Mouse (Mus musculus) limb, embryonic 12.5 days (tissue): Measurements from ENCODE around the gene Fthl17a. TPM values are rescaled to one million over a fixed set of nuclear protein-coding genes. Genes with fewer than 3 reads are reported as not detected.

Source experiments
- ATAC-seq: fragments of 200-750 bp; cut with Nextera tagmentation; 2 replicates; pipeline ENCODE4 v1.8.0; 2017; ENCODE audit warnings: low read depth, moderate TSS enrichment; ENCODE audit not compliant: insufficient number of reproducible peaks, insufficient read depth, low FRiP score, low TSS enrichment
- H3K27ac ChIP-seq: fragments of 300-500 bp; sonication (generic); 2 replicates; pipeline ENCODE4 v1.5.1; 2016; ENCODE audit warnings: mild to moderate bottlenecking, moderate library complexity
- H3K27me3 ChIP-seq: fragments of 300-500 bp; sonication (generic); 2 replicates; pipeline ENCODE4 v1.6.1; 2016; ENCODE audit warnings: mild to moderate bottlenecking, moderate library complexity
- H3K36me3 ChIP-seq: fragments of 300-500 bp; sonication (generic); 2 replicates; pipeline ENCODE4 v1.6.1; 2016; ENCODE audit warnings: mild to moderate bottlenecking, moderate library complexity
- H3K4me1 ChIP-seq: fragments of 300-500 bp; sonication (generic); replicated peaks from 2 replicates; pipeline ENCODE4 v1.6.1; 2016
- H3K4me2 ChIP-seq: fragments of 300-500 bp; sonication (generic); 2 replicates; pipeline ENCODE4 v1.6.1; 2016; ENCODE audit warnings: mild to moderate bottlenecking, moderate library complexity
- H3K4me3 ChIP-seq: fragments of 300-500 bp; sonication (generic); replicated peaks from 2 replicates; pipeline ENCODE4 v1.5.1; 2016; ENCODE audit warnings: mild to moderate bottlenecking
- H3K9ac ChIP-seq: fragments of 300-500 bp; sonication (generic); replicated peaks from 2 replicates; pipeline ENCODE4 v1.6.1; 2016; ENCODE audit warnings: mild to moderate bottlenecking, moderate library complexity
- H3K9me3 ChIP-seq: fragments of 300-500 bp; sonication (generic); 2 replicates; pipeline ENCODE4 v1.6.1; 2016; ENCODE audit warnings: mild to moderate bottlenecking, moderate library complexity
- WGBS: fragments of 180-500 bp; shearing (Covaris S2); methylation state at CpG from one replicate; pipeline ENCODE4 v1.1.7; 2016; 5-methylcytosine and 5-hydroxymethylcytosine counted together
- polyA plus RNA-seq: library from polyadenylated mRNA; unstranded; fragments of >200 nt; fragmentation: Nextera tagmentation; extraction: Ambion mirVana; gene quantifications from 2 replicates; pipeline ENCODE4 v1.2.1, GENCODE M21; 2016

The Fthl17a gene
- not detected in 2 replicates for polyA plus RNA-seq

DNA sequence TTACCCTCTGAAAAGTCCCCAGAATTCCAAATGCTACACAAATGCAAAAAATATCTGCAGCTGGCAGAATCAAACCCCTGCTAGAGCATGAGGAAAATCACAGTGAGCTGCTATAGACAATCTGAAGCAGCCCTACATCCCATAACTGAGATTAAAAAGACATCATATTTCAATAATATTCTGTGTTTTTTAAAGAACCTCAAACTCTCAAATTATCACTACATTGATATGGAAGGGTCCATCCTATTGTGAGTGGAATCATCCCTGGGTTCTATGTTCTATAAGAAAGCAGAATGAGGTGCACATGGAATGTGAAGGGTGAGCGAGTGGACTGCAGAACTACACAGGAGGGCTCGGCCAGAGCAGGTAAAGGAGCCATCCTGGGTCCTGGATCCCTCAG is at the start of gene Fthl17a:
Gene Fthl17a, plus strand, starts transcription at position 301 of the 400 bp plus-strand sequence.
- Histone ChIP-seq H3K36me3 (no peaks in the 10 kb centered on the region), H3K9ac (no peak within 1 kb of the TSS), H3K9me3 (no peaks in the 10 kb centered on the region), H3K4me2 (no peak within 1 kb of the TSS), H3K4me3 (no peak within 1 kb of the TSS), H3K4me1 (no peaks in the 10 kb centered on the region), H3K27ac (no peak within 1 kb of the TSS), H3K27me3 (0 out of 2 replicates have a peak, but pooled peaks cover 4% of the 10 kb centered on the region)
- ATAC-seq, result no peak
- 91% methylated on average over 2 of the region's 2 CpGs for WGBS

DNA sequence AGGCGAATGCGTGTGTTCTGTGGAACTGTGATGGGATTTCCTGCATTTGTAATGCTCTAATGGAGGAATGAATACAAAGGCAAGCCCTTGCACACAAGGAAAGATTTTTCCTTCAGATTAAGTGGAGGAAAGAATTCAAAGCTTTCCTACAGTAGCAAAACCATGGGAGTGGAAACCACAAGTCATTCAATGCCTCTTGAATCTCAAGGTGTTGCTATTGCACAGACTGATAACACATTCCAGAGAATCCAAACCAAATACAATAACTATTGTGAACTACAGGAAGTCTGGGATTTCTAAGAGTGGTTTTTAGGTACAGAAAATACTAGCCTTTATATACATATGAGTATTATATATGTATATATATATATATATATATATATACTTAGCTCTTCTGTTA is 42.5 kb upstream of the Fthl17a start:
- Histone ChIP-seq H3K4me2 (no peak overlapping the region), H3K4me1 (no peaks in the 10 kb centered on the region), H3K9ac (no peak overlapping the region), H3K9me3 (no peaks in the 10 kb centered on the region), H3K27ac (no peak overlapping the region), H3K4me3 (no peak overlapping the region), H3K27me3 (0 out of 2 replicates have a peak, but pooled peaks cover 3% of the 10 kb centered on the region), H3K36me3 (no peaks in the 10 kb centered on the region)
- 90% methylated on average over 2 of the region's 2 CpGs for WGBS
- ATAC-seq, result no peak

DNA sequence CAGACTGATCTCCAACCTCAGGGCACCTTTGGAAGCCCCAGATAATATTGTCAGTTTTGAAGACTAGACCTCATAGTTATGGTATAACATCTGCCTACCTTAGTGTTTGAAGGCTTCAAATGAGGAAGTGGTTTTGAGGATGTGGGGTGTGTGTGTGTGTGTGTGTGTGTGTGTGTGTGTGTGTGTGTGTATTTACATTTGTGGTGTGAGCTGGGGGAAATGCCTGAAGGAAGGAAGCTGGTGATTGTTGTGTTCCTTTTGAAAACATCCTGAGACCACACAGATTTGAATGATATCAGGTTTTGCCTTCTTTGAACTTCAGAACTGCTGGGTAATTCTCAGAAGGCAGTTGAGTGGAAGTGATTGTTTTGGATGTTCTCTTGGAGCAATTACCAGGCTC is 22.6 kb upstream of the Fthl17a start:
- H3K27me3 ChIP-seq, result no peaks in the 10 kb centered on the region
- H3K27ac ChIP-seq, result no peak overlapping the region
- no peaks in the 10 kb centered on the region for H3K9me3 ChIP-seq
- H3K36me3 ChIP-seq, result no peaks in the 10 kb centered on the region
- no peak overlapping the region for H3K9ac ChIP-seq
- H3K4me2 ChIP-seq, result no peak overlapping the region
- no peak overlapping the region for H3K4me3 ChIP-seq
- no peaks in the 10 kb centered on the region for H3K4me1 ChIP-seq
- no peak for ATAC-seq

DNA sequence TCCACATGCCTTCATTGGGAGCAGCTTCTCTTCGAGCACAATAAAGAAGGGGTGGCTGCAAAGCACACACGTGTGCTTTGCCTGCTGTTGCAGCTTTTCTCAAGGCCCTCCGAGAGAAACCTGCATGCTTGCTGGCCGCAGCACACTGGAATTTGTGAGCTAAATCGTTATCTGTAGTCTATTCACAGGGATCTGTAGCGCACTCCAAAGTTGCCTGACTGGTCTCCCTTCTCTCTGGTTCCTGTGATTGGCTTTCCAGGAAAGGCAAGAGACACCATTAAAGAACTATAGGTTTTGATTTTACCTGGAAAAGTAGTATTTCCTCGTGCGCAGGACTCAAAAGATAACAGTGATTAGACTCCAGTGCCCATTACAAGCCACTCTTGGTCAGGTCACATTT is 22.3 kb downstream of the Fthl17a start:
- WGBS, result 67% methylated on average over 8 of the region's 8 CpGs
- H3K36me3 ChIP-seq, result no peaks in the 10 kb centered on the region
- no peaks in the 10 kb centered on the region for H3K4me1 ChIP-seq
- H3K9me3 ChIP-seq, result no peaks in the 10 kb centered on the region
- ATAC-seq, result no peak
- H3K9ac ChIP-seq, result no peak overlapping the region
- H3K4me2 ChIP-seq, result no peak overlapping the region
- no peaks in the 10 kb centered on the region for H3K27me3 ChIP-seq
- no peak overlapping the region for H3K27ac ChIP-seq
- no peak overlapping the region for H3K4me3 ChIP-seq

DNA sequence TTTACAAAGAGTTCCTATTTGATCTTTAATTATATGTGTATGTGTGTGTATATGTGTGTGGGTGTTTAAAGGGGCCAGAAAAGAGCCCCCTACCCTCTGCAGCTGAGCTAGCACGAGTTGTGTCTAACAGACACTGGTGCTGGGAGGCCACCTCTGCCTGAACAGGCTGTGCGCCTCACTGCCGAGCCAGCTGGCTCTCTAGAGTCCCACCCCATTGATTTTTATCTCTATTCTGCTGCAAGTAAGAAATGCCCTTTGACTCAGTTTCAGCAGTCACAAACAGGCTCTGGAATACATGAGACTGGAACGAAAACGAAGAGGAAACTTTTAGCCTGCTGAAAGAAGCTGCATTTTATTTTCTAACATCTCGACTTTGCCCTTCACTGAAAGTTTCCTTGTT is 22.8 kb downstream of the Fthl17a start:
- Histone ChIP-seq H3K9ac (no peak overlapping the region), H3K27ac (no peak overlapping the region), H3K36me3 (no peaks in the 10 kb centered on the region), H3K4me2 (no peak overlapping the region), H3K4me3 (no peak overlapping the region), H3K4me1 (no peaks in the 10 kb centered on the region), H3K9me3 (no peaks in the 10 kb centered on the region), H3K27me3 (no peaks in the 10 kb centered on the region)
- 66% methylated on average over 6 of the region's 6 CpGs for WGBS
- ATAC-seq, result no peak

DNA sequence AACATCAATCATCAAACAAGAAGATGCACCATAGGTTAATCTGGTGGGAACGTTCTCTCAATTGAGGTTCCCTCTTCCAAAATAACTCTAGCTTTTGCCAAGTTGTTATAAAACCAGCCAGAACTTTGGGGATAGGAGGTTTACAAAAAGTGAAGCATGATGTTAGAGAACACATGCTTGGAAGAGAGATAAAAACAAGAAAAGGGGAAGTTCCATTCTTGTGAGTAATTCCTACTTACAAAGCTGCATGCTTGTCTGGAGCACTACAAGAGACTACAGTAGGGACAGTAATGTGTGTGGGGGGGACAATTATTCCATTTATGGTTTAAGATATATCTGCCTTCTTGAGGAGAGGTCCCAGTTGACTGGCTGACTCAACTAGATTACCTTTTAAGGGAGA is 40.4 kb downstream of the Fthl17a start:
- 82% methylated on average over 1 of the region's 1 CpGs for WGBS
- H3K4me3 ChIP-seq, result no peak overlapping the region
- H3K9ac ChIP-seq, result no peak overlapping the region
- H3K9me3 ChIP-seq, result no peaks in the 10 kb centered on the region
- ATAC-seq, result no peak
- H3K36me3 ChIP-seq, result no peaks in the 10 kb centered on the region
- no peak overlapping the region for H3K4me2 ChIP-seq
- no peaks in the 10 kb centered on the region for H3K4me1 ChIP-seq
- no peak overlapping the region for H3K27ac ChIP-seq
- H3K27me3 ChIP-seq, result no peaks in the 10 kb centered on the region

DNA sequence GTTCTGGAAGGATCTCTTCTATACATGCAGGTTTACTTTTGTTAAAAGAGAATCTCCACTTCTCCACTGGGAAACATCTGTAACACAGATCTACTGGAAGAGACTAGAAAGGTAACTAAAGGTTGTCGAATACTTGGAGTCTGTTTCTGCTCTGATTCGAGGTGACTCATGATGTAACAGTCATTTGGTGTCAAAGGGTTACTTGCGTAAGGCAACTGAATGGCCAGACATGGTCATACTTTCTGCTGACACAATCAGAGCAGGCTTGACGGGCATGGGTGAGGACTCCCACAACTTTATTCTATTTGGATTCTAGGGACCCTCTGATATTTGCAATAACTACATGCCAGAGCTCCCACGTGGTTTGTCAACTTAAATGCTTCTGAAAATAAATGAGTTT is 43.3 kb downstream of the Fthl17a start:
- Histone ChIP-seq H3K27ac (no peak overlapping the region), H3K4me3 (no peak overlapping the region), H3K9ac (no peak overlapping the region), H3K36me3 (no peaks in the 10 kb centered on the region), H3K9me3 (no peaks in the 10 kb centered on the region), H3K4me2 (no peak overlapping the region), H3K4me1 (no peaks in the 10 kb centered on the region), H3K27me3 (no peaks in the 10 kb centered on the region)
- ATAC-seq, result no peak
- 67% methylated on average over 5 of the region's 5 CpGs for WGBS

DNA sequence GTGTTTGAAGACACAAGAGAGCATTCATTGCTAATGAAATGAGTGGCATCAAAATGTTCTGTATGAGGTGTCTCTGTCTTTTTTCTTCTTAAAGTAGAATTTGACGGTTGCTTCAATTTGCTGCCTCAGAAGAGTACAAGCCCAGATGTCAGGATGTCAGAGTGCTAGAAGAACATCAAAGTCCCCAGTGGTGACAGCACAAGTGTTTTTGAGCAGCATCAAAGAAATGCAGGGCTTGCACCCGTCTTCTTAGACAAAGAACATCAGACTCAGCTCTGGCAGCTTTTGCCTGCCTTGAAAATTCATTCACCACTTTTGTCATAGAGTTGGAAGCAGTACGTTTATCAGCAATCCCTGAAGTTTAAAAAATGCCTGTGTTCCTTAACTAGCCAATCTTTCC is 44.5 kb downstream of the Fthl17a start:
- Histone ChIP-seq H3K4me1 (no peaks in the 10 kb centered on the region), H3K9ac (no peak overlapping the region), H3K36me3 (no peaks in the 10 kb centered on the region), H3K9me3 (no peaks in the 10 kb centered on the region), H3K27me3 (no peaks in the 10 kb centered on the region), H3K27ac (no peak overlapping the region), H3K4me2 (no peak overlapping the region), H3K4me3 (no peak overlapping the region)
- ATAC-seq, result no peak
- WGBS, result 50% methylated on average over 3 of the region's 3 CpGs

DNA sequence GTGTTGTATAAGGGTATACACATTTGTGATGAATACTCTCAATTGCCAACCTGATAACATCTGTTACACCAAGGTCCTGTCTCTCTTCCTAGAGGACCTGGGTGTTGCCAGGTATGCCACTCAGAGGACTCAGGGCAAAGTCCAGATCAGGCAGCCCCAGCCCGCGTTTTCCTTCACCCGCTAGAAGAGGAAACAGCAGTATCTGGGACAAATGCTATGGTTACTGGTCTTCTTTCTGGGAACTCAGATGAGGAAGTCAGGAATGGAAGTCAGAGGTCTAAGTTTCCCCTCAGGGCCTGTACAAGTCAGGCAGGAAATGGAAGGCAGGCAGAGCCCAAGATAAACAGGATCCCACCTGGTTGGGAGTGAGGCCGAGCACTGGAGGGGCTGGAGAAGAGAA is 55.2 kb downstream of the Fthl17a start:
- H3K36me3 ChIP-seq, result no peaks in the 10 kb centered on the region
- H3K27me3 ChIP-seq, result no peaks in the 10 kb centered on the region
- H3K27ac ChIP-seq, result no peak overlapping the region
- ATAC-seq, result no peak
- no peaks in the 10 kb centered on the region for H3K9me3 ChIP-seq
- H3K4me2 ChIP-seq, result no peak overlapping the region
- H3K4me1 ChIP-seq, result no peaks in the 10 kb centered on the region
- WGBS, result 78% methylated on average over 4 of the region's 4 CpGs
- H3K9ac ChIP-seq, result no peak overlapping the region
- no peak overlapping the region for H3K4me3 ChIP-seq

DNA sequence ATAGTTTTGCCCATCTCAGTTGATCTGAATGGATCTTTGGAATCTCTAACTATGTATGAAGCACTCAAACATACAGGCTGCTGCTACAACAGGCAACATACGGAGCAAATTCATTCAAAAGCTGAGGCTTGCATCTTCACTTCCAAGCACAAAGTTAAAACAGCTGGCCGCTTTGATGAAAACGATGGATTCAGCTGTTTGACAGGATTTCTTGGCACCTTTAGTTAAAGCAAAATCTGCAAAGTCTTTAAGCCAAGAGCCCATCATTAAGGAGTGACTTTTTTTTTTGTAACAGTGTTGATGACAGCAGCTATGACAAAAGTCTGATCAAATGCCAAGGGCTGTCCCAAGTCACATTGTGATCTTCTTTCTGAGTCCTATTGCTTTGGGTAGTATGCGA is 69.1 kb downstream of the Fthl17a start:
- ATAC-seq, result no peak
- Histone ChIP-seq H3K4me3 (no peak overlapping the region), H3K4me2 (no peak overlapping the region), H3K27ac (no peak overlapping the region), H3K9me3 (no peaks in the 10 kb centered on the region), H3K4me1 (no peaks in the 10 kb centered on the region), H3K27me3 (peaks cover 5% of the 10 kb centered on the region; the same call in 1 of the 2 replicates), H3K36me3 (no peaks in the 10 kb centered on the region), H3K9ac (no peak overlapping the region)
- WGBS, result 58% methylated on average over 4 of the region's 4 CpGs

DNA sequence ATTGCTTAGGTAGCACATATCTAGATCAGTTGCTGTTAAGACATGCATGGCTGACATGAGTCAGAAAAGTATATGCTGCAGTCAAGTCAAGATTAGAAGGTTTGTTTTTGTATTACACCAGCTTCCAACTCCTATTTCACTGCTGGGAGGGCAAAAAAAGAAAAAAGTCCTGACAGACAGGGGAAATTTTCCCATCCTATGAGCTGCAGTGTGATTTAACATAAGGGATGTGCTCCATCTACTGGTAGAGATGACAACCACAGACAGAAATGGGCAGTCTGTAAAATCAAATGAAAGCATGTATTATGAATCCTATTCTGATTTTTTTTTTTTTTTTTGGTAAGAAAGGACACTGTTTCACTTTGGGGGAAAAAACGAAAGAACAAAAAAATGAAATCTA is 69.7 kb downstream of the Fthl17a start:
- Histone ChIP-seq H3K9me3 (no peaks in the 10 kb centered on the region), H3K4me3 (no peak overlapping the region), H3K27me3 (peaks cover 5% of the 10 kb centered on the region; the same call in 1 of the 2 replicates), H3K4me1 (no peaks in the 10 kb centered on the region), H3K9ac (no peak overlapping the region), H3K4me2 (no peak overlapping the region), H3K27ac (no peak overlapping the region), H3K36me3 (no peaks in the 10 kb centered on the region)
- ATAC-seq, result no peak
- 28% methylated on average over 1 of the region's 1 CpGs for WGBS
